Mouse (Mus musculus) megakaryocyte-erythroid progenitor cell, adult 5-6 weeks (primary cell): ENCODE measurements around the gene Gm614. TPM values are rescaled to one million over a fixed set of nuclear protein-coding genes. Genes with fewer than 3 reads are reported as not detected.

ENCODE experiments used
- ATAC-seq: replicated peaks from 2 replicates; pipeline ENCODE4 v1.8.0; 2016; ENCODE audit warnings: mild to moderate bottlenecking, inconsistent platforms; ENCODE audit not compliant: severe bottlenecking, poor library complexity, low FRiP score, low TSS enrichment
- total RNA-seq, 2 experiments: library from RNA; stranded (forward) in 1 of 2; stranded (reverse) in 1 of 2; fragments of 200-1000, 215-1000 nt in 1 of 2; fragments of >200 nt in 1 of 2; fragmentation: Nextera tagmentation in 1 of 2; gene quantifications; 2 replicates each; pipeline ENCODE4 v1.2.3; 2014 to 2017

Gm614 gene
- total RNA-seq, 2 experiments from 2014 or later, result 1.3 TPM; not detected in 1

DNA sequence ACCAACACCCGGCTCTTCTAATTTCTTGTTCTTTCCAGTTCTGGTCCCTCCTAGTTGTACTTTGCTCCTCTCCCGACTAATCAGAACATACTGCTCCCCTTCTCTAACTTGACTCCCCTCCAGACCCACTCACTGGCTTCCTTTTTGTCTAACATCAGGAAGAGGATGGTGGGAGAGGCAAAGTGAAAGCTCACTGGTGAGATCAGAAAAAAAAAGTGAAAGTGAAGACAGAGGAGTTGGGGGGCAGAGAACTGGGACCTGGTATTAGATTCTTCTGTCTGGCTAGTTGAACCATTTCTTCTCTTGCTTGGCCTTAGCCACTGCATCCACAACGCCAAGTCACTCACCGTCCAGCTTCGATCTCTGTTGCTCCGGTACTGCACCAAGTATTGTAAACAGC, 2.8 kb upstream of the Gm614 start:
- ATAC-seq, result no peak

DNA sequence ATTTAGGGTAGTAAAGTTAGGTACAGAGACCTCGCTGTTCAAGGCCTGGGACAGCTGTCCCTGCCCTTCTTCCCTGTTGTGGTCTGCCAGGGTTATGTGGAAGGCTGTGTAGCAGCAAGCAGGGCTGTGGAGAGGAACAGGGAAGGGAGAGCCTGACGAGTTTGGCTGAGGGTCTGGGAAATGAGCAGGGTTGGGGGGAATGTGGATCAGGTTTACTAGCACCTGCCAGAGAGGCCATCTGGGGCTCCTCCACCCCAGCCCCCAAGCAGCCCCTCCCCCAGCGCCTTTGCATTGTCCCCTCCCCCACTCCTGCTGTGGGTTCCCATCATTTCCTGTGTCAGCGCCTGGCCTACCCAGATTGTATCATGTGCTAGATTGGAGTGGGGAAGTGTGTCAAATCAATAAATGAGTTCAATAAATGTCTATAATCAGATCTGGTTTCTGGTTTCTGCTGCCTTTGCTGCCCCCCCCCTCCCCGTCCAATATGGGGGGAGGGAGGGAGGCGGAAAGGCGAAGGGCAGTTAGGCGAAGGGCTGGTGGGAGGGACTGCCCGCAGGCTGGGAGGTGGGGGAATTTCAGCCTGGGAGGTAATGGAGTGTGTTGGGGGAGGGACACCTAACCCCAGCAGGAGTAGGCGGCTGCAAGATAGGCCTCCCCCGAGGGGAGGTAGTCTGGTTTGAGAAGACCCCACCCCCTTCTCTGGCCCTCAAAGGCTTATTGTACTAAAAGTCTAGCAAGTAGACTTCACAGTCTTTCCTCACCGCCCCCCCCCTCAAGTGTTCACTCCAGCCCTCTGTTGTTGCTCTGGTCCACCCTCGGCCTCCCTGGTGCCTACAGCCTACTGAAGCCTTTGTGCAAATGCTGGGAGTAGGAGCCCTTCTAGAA, 3.1 kb downstream of the Gm614 start:
- ATAC-seq, result no peak

DNA sequence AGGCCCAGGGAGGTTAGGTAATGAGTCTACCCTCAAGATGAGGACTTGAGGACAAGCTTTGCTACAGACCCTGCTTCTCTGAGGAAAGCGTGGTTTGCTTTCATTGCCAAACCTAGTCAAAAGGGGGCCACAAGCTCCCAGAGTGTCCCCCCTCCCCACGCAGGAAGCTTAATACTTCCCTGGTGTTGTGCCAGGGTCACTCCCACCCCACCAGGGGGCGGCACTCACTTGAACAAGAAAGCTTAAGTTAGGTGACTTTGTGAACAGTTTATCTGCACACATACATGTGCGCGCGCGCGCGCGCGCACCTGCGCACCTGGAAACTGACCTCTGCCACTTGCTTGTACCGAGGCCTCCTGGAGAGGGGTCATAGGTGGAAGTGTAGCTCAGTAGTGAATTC, 7.2 kb downstream of the Gm614 start:
- ATAC-seq, result no peak

DNA sequence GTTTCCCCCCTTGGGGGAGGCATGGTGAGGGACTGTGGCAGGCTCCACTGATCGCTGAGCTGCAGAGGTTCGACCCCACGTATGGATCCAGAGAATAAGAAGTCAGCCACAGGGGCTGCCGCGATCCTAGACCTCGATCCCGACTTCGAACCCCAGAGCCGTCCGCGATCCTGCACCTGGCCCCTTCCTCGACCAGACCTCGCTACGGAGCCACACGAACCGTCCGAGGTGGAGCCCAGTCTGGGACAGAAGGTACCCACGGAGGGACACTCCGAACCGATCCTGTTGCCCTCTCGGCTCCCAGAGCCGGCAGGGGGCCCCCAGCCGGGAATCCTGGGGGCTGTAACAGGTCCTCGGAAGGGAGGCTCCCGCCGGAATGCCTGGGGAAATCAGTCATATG, 9.1 kb downstream of the Gm614 start:
- peak; percentile 23 for ATAC-seq

DNA sequence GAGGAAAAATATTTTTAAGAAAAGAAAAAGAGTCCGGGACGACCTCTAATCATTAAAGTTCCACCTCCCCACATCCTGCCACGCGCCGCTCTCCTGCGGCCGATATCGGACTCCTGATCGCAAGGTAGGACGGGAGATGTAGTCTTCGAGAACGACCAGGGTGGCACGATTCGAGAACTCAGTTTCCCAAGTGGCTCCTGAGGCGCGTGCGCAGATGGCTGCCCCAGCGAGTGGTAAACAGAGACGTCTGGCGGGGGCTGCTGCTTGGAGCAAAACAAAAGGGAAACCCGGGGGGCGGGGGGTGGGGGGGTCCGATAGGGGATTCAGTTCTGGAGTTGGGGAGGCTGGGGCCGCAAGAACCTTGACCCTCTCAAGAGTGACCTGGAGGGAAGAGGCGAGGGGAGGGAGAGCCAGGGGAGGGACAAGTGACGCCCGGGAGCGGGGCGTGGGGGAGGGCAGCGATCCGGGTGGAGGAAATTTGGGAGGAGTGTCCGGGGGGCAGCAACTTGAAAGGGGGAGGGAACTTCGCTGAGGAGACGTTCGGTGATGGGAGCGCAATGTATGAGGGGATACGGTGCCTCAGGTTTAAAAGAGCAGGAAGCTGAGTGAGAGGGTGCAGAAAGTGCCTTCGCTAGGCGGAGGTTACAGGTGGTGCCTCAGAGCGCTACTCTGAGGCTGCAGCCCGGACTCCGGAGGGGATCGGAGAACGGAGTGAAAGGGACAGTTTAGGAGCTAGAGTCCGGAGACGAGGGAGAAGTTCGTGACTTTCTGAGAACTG, 9.7 kb downstream of the Gm614 start, which contains the start of gene Foxo4:
Foxo4 (plus strand) TSS at position 577 of the 778 bp plus-strand sequence.
- ATAC-seq, result peak; percentile 93

DNA sequence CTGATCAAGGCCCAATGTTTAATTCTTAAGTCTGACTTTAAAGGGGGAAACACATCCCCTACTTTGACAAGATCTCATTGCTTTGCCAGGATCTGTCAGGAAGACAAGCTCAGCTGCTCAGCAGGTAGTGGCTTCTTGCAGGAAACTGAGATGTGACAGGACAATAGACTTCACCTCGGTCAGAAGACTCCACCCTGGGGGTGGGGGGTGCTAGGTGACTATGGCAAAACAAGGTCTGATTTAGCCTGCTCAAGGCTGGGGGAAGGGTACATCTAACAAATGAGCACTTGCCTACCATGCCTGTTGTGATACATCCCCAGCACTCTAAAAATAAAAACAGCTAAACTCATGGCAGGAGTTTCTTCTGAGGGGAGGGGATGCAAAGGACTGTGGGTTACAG, 18.8 kb downstream of the Gm614 start:
- ATAC-seq, result no peak

DNA sequence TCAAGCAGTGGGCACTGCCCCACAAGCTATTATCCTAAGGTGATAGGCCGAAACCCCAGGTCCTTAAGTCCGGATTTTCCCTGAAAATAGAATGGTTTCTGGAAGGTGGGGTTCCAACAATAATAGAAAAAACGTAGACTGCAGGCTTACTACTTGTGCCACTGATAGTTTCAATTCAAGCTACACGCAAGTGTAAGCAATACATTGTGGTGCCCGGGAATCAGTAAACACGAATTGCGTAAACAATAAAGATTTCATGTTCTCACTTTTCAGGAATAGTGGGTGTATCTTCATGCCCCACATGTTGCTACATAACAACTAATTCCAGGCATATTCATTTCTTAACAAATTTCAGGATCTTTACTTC, 41.0 kb downstream of the Gm614 start:
- no peak for ATAC-seq

DNA sequence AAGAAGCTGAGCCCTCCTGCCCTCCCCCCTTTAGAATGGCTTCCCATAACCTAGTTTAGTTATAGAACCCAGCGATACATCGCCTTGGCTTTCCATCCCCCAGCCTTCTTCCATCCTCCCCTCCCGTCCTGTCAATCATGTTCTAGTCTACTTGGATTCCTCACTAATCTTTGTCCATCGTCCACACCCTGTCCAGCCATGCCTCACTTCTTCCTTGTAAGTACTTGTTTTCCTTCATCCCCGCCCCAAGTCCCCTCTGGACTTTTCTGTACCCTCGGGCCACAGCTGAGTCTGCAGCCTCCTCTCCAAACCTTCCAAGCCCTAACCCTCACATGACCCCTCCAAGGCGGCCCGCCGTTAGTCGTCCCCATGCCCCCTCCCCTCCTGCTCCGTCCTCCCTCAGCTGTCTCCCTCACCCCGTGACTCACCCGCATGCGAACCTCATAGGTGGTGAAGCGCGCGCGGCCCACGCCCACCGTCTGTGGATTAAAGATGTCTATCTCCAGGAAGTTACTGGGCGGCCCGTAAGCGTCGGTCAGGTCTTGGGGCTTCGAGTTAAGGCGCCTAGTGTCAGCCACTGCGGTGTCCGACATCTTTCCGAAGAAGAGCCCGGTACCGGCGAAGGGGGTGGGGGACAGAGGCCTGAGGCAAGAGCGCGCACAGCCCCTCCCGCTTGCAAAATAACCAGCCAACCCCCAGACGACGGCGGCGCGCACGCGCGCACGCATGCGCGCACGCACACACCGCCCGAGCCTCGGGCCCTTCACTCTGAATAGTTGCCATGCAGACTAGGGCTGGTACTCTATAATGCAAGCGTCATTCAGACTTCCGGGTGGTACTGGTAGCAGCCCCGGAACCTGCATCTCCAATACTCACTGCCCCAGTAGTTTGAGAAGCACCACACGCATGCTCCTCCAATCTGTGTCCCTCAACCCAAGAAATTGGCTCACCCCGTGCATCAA, 41.7 kb downstream of the Gm614 start, which contains the start of gene Snx12:
Snx12 (minus strand) TSS at position 730 of the 962 bp plus-strand sequence.
- peak; percentile 97 for ATAC-seq

Other genes with a start within 250 kb of the Gm614 start
- not detected in 2 replicates for gene Tex11, start 204.3 kb downstream of the Gm614 start, total RNA-seq (2014; fragmentation: Nextera tagmentation)
- gene Tex11, start 204.3 kb downstream of the Gm614 start, total RNA-seq (2017), result not detected in 2 replicates
- 2.0 TPM in 1 of 2 replicates, not detected in the other for gene Slc7a3, start 178.0 kb downstream of the Gm614 start, total RNA-seq (2014; fragmentation: Nextera tagmentation)
- gene Slc7a3, start 178.0 kb downstream of the Gm614 start, total RNA-seq (2017), result 0.34 TPM in 1 of 2 replicates, not detected in the other
- gene Snx12, start 41.4 kb downstream of the Gm614 start, total RNA-seq (2014; fragmentation: Nextera tagmentation), result 29.7 and 36.6 TPM in 2 replicates
- gene Snx12, start 41.4 kb downstream of the Gm614 start, total RNA-seq (2017), result 34.0 and 38.6 TPM in 2 replicates
- 9.8 and 12.6 TPM in 2 replicates for gene Foxo4, start 9.5 kb downstream of the Gm614 start, total RNA-seq (2014; fragmentation: Nextera tagmentation)
- gene Foxo4, start 9.5 kb downstream of the Gm614 start, total RNA-seq (2017), result 11.2 and 11.5 TPM in 2 replicates
- 24.2 and 39.3 TPM in 2 replicates for gene Il2rg, start 4.3 kb upstream of the Gm614 start, total RNA-seq (2014; fragmentation: Nextera tagmentation)
- 18.4 and 41.4 TPM in 2 replicates for gene Il2rg, start 4.3 kb upstream of the Gm614 start, total RNA-seq (2017)
- not detected in 2 replicates for gene Gm20489, start 5.0 kb upstream of the Gm614 start, total RNA-seq (2014; fragmentation: Nextera tagmentation)
- not detected in 2 replicates for gene Gm20489, start 5.0 kb upstream of the Gm614 start, total RNA-seq (2017)
- 71.6 and 80.7 TPM in 2 replicates for gene Med12, start 10.0 kb upstream of the Gm614 start, total RNA-seq (2014; fragmentation: Nextera tagmentation)
- 33.1 and 34.7 TPM in 2 replicates for gene Med12, start 10.0 kb upstream of the Gm614 start, total RNA-seq (2017)
- 0.07 TPM in 1 of 2 replicates, not detected in the other for gene Nlgn3, start 35.2 kb upstream of the Gm614 start, total RNA-seq (2014; fragmentation: Nextera tagmentation)
- not detected in 2 replicates for gene Nlgn3, start 35.2 kb upstream of the Gm614 start, total RNA-seq (2017)
- gene Gjb1, start 112.4 kb upstream of the Gm614 start, total RNA-seq (2014; fragmentation: Nextera tagmentation), result not detected in 2 replicates
- not detected in 2 replicates for gene Gjb1, start 112.4 kb upstream of the Gm614 start, total RNA-seq (2017)
- gene Zmym3, start 156.9 kb upstream of the Gm614 start, total RNA-seq (2014; fragmentation: Nextera tagmentation), result 46.3 and 84.1 TPM in 2 replicates
- 28.7 and 52.7 TPM in 2 replicates for gene Zmym3, start 156.9 kb upstream of the Gm614 start, total RNA-seq (2017)
- 264 and 296 TPM in 2 replicates for gene Nono, start 165.3 kb upstream of the Gm614 start, total RNA-seq (2014; fragmentation: Nextera tagmentation)
- 572 and 583 TPM in 2 replicates for gene Nono, start 165.3 kb upstream of the Gm614 start, total RNA-seq (2017)
- 5.2 and 7.8 TPM in 2 replicates for gene Itgb1bp2, start 185.1 kb upstream of the Gm614 start, total RNA-seq (2014; fragmentation: Nextera tagmentation)
- not detected in 2 replicates for gene Itgb1bp2, start 185.1 kb upstream of the Gm614 start, total RNA-seq (2017)